Mouse (Mus musculus) adrenal gland, postnatal 4 days (tissue): Measurements from ENCODE around the gene Hoxa9. TPM values are rescaled to one million over a fixed set of nuclear protein-coding genes. Genes with fewer than 3 reads are reported as not detected.

Experiments used
- DNase-seq, 2 experiments: peaks; one replicate each; pipeline ENCODE4 v3.0.0; 2021 to 2022; ENCODE audit warnings: low spot score in 2 of 2, mixed read lengths in 2 of 2
- total RNA-seq, 2 experiments: library from RNA; stranded (reverse); gene quantifications; 2 replicates each; pipeline ENCODE4 v1.2.3; 2021

Gene Hoxa9
- total RNA-seq, 2 experiments from 2014 or later = 4.5 to 14.6 TPM

DNA sequence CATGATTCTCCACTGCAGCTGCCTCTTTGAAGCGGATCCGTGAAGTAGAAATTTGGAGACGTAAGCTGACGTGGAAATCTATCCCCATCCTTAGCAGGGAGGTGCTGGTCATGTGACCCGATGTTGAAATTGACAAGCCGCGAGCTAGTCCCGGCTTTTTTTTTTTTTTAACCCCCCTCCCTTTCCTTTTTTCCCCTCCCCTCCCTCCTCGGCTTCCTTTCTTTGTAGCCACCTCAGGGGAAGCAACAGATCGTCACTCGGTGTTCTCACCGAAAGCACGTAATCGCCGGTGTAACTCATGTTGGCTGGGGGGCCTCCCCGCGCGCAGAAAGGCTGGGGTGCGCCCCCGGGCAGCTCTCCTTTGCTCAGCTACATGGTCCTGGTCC is 14.9 kb upstream of the Hoxa9 start, which contains the start of gene Hoxa11:
TSS of gene Hoxa11 (minus strand) at position 54 of the 386 bp plus-strand sequence.
- no peak for DNase-seq

DNA sequence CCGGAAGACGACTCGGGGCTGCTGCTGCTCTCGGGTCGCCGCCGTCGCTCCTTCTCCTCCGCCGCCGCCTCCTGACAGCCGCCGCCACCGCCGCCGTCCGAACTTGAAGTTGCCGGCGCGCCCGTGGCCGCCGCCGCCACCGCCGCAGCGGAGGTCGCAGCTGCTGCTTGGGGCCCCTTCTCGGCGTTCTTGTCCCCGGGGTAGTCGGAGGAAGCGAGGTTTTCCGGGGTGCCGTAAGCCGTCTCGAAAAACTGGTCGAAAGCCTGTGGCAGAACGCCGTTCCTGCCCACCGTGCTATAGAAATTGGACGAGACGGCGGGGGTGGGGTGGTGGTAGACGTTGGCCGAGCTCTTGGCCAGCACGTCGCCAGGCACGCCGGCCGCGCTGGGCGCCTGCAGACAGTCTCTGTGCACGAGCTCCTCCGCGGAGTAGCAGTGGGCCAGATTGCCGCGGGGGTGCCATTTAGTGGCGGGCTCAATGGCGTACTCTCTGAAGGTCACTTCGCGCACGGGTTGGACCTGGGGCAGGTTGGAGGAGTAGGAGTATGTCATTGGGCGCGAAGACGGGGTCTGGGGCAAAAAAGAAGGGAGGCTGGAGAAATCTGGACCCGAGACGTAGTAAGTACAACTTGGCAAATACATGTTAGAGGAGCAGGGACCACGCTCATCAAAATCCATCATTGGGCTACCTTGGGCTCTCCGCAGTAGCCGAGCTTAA is 14.3 kb upstream of the Hoxa9 start:
- no peak for DNase-seq

DNA sequence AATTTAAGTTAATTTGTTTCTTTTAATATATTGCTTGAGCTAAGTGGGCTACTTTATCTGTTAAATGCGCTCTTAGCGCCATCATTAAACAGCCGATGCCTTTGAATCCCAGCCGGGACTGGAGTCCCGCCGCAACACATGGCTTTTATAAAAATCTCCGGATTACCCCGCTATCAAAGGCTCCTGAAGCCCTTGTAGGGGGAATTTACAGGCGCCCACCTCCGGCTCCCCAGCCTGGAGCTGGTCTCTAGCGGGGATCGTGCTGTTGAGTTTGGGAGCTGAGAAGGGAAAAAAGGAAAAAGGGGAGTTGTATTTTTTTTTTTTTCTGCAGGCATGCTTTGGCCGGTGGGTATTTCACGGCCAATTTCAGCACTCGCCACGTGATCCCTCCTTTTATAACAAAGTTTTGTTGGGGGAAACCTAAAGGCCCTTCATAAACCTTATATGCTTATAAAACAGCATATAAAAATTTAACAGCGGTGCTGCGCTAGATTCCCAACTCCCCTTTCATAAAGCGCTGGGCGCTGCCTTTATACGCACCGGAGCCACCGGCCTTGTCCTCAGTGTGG is 13.7 kb upstream of the Hoxa9 start:
- DNase-seq = no peak

DNA sequence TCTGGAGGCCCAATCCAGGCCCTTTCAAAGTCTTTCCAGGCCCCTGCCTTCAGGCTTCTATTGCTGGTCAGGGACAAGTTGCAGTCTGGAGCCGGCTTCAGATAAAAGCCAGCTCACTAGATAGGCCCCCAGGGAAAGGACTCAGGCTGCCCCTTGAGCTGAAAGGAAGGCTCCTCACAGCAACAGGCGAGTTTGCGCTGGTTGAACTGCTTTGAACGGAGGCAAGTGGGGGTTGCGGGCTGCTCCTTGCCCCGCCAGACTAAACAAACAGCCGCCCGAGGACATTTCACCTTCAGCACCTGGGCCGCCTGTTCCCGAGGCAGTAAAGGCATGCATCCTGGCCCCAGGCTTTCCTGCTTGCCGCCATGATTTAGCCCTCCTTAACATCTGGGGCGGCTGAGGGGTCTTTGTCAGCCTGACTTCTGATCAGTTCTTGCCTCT is 12.8 kb upstream of the Hoxa9 start:
- DNase-seq = no peak

DNA sequence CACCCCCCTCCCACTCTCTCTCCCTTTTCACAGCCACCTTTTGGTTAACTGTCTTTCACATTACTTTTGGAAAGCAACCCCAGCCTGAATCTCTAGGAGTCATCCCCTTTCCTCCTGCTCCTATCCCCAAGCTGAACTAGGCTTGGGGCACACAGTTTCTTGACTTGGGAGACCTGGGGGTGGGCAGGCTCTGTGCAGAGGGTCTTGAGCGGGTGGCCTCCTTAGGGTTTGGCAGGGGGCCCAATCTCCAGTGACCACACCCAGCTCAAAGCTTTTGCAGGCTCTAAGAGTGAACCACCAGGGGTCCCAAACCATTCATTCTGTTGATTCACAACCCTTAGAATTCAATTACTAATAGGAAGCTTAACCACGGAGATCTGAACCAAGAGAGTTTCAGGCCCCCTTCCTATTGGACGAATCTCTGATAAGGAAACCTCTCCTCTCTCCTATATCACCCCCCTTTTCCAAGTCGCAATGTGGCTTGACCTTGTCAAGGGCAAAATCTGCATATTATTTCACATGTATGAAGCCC is 12.0 kb upstream of the Hoxa9 start:
- DNase-seq = no peak

DNA sequence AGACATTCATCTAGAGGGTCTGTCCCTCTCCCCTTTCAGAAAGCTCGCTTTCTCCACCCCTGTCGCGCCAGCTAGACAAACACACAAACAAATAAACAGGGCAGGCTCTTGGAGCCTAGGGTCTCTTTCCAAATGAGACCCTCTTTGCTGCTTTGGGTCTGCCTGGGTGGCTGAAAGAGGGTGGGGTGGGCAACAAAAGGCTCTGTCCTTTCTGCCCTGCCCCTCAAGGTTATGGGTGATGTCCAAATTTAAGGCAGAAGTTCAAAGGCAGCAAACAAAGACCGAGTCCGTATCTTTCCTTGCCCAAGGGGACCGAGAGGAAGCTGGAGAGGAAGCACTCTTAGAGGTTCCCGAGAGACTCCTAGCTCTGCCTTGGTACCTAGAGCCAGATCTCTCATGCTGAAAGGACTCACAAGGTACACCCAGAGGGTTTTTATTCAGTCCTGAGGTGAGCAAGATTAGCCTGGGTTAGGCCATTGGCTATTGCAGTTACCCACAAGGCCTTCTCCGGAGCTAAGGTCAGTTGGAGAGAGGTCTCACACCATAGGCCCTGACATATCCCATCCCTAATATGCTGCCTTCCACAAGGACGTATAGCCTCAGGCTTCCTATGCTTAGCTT is 10.2 kb upstream of the Hoxa9 start:
- DNase-seq = no peak

DNA sequence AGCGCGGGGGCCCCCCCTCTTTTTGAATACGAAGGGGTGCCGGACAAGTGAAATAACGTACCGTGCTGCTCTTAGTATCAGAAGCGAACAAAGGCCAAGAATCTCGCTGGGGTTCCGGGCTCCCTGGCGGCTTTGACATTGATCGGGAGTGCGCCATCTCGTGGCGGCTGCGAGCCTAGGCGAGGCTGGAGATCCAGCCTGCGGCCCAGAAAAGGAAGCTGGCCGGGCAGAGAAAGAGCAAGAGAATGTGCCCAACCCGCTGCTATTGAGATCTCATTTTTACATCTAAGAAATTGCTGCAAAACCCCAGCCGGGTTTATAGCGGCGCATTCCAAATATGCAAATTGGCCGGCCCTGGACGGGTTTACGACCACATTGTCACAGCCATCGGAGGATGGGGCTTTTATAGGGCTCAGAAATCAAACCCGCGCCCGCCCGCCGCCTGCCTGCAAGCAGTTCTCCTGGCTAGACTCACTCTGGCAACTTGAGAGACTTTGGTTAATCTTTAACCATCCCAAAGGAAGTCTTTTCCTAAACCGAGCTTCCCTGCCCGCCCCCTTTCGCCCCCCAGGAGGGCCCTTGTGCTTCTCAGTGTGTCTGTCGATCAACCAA is 9.6 kb upstream of the Hoxa9 start, which contains the start of gene Hoxa10:
TSS of gene Hoxa10 (minus strand) at position 466 of the 612 bp plus-strand sequence.
- peak in 1 of 2 experiments; percentile 65 for DNase-seq

DNA sequence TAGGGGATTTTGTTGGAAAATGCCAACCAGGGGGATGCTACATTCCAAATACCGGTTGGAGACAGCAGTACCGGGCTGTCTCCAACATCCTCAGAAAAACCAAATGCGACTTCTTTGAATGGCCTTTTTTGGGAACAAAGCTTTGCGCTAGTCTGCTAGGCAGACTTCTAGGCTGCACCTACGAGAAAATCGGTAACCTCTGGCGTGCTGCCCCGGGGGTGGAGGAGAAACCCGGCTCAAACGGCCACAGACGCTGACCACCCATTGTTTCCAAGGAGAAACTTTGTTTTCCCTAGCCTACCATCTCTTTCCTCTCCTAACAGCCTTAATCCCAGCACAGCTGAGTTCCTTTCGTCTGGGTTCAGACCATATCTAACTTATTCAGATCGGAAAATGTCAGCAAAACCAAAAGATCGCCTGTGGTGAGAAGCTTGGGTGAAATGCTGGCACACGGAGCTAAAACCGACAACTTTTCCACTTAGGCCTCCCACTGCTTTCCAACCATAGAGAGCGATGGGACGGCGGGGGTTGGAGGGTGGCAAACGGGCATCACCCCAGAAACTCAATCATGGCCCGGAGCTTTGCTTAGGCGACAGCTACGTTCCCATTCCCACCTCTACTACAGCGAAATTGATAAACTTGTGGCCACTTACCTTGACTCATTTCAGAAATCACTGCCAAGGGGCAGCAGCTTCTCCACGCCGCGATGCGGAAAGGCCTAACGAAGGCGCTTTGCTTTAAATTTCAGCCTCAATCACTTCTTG is 8.9 kb upstream of the Hoxa9 start:
- DNase-seq = no peak

DNA sequence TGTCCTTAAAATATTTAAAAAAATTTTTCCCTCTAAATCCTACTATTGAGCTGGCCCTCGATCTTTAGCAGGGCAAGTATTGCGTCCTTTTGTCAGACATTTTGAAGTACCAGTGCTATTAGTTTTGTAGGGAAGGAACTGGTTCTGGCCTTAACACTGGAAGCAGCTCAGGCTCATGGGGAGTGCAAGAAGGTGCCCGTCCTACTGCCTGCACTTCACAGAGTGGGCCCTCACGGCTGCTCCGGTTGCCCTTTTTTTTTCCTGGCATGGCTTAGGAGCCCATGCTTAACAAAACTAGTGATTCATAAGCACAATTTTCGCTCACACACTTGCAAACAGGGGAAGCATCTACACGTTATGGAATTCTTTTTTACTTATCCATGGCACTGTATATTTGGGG is 8.1 kb upstream of the Hoxa9 start:
- DNase-seq = no peak

DNA sequence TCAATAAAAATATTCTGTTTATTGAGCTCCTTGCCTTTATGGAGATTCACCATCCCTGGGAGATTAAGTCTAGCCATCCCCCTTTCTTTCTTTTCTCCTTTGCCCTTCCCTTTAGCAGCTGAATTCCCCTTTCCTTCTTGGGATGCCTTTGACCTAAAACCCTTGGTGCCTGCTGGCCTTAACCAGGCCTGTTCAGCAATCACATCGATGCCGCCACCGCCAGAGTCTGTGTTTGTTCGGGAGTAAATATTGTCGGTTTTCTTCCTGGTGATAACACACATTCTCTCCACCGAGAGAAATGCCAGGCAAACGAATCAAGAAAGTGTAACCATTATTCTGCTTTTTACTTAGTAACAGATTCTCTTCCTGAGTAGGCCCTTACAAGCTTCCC is 7.3 kb upstream of the Hoxa9 start:
- no peak for DNase-seq

DNA sequence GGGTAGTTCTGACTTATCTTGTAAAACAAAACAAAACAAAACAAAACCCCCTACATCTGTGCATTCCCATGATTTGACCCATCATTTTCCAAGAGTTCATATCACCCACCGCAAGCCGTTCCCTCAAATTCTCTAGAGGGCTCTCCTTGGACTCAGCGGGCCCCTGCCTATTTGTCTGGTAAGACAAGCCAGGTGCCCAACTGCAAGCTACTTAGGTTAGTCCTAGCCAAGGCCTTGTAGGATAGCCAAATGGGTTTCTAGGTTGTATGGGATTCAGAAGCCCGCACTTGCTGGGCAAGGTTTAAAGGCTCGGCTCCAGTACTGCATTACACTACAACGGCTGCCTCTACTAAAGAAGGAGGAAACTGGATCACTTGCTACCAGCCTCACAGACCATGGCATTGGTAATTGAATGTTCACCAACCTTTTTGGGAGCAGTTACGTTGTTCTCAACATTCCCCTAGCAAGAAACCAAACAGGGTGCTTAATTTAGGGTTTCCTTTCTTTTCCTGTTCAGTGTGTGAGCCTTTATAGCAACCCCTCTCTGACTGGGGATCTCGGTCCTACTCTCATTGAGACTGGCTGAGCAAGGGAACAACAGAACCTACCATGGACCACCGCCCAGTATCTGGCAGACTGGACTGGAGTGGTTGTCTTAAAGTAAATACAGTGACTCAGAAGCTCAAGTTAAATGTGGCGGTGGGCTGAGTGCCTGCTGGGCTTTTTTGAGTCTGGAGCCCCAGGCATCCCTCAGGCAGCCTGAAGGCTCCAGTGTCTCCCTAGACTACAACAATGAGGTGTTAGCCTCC is 6.7 kb upstream of the Hoxa9 start:
- no peak for DNase-seq

DNA sequence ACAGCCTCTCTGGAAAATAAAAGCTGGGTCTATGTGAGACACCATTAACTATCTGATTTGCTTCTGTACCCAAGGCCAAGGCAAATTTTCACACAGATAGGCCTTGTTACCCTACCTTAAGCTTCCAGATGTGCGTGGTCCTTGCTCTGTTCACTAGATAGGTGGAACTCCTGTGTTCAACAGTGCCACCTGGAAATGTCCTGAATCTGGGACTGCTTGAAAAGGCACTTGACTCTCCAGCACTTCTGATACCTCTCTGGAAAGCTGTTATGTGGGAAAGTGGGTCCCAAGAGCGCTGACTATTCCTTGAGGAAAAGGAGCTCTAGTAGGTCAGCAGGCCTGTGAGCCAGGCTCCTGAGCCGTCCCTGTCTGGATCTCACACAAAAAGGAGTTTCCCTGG is 5.9 kb upstream of the Hoxa9 start:
- DNase-seq = no peak

DNA sequence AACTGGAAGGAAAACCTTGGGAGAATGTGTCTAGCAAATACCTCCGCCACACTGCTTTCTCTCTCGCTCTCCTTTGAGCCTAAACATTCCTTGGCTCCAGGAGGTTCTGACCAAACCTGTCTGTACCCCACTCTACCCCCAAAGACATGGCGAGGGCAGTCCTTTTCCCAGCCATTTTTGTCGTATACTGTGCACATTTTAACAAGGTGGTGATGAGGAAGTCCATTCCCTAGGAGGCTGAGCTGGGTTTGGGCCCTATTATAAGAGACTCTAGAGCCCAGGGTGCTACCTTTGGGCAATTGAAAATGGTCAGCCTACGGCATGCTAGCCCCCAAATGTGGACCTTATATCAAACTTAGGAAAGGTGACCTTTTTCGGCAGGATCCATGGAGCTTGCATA is 5.0 kb upstream of the Hoxa9 start:
- no peak for DNase-seq

DNA sequence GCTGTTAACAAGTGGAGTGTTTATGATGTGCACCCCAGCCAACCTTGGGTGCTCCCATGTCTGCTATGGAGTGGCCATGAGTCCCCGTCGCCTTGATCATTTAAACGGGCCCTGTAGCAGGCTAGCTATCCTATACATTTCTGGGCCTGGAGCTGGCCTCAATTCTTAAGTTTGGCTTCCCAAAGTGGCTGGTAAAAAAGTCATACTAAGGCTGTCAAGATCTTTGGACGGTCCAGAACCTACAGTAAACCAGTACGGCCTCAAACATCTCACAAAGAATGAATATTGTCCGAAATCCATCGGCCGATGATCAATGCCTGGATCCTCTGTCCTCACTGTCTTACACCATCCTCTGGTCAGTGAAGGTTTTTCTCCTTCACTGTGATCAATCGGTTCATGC is 4.4 kb upstream of the Hoxa9 start:
- DNase-seq = no peak

DNA sequence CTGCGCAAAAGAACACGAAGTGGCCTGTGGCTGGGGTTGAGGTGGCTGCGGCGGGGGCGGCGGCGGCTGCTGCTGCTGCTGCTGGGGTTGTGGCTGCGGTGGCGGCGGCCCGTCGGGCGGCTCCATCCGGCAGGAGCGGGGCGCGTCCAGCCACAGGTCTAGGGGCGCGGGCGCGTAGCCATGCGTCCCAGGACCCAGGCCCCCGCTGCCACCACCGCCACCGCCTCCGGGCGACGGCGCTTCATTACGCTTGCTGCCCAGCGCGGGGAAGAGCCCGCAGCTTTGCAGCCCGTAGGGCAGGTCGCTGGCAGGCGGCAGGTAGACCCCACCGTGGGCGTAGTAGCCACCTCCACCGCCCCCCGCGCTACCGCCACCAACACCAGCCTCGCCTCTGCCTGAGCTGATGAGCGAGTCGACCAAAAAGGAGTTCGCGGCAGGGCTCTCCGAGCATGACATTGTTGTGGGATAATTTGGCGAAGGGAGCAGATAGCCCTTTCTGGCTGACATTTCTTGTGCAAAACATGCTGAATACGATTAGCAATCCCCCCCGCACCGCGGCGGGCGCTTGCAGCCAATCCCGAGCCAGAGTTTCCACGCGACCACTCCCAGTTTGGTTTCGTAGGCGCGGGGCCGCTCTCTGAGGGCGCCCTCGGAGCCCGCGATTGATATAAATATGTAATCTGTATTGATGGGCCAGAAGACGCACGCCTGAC is 3.7 kb upstream of the Hoxa9 start:
- DNase-seq = no peak

DNA sequence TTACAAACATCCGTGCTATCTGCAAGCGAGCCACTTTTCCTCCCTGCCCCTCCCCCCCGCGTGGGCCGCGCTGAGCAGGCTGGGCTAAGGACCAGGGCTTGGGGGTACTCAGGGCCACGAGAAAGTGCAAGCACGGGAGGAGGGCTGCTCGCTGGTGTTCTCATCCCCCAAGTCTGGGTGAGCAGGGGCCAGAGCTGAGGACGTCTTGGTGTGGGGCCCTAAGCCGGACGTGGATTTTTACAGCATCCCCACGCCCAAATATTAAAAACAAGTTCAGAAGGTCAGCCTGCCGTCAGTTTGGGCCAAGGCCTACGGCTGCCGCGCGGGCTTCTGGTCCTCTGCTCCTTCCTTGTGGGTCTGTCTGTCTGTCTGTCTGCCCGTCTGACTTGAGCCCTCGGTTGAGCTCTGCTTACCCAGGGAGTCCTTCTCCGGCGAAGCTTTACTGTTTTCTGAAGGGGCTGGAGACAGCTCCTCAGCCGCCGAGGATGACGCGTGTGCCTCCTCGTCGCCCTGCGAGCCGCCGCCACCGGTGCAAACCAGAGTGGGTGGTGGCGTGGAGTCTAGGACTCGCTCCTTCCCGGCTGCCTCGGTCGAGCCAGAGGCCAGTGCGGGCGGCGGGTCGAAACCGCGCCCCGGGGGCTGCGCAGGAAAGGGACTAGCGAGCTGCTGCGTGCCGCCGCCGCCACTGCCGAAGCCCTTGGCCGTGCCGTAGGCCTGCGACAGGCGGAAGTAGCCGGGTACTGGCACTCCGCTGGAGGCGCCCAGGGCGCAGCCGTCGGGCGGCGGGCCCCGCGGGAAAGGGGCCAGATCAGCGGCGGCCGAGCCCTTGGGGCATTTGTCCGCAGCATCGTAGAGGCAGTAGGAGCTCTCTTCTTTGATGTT is 2.9 kb upstream of the Hoxa9 start:
- DNase-seq = no peak

DNA sequence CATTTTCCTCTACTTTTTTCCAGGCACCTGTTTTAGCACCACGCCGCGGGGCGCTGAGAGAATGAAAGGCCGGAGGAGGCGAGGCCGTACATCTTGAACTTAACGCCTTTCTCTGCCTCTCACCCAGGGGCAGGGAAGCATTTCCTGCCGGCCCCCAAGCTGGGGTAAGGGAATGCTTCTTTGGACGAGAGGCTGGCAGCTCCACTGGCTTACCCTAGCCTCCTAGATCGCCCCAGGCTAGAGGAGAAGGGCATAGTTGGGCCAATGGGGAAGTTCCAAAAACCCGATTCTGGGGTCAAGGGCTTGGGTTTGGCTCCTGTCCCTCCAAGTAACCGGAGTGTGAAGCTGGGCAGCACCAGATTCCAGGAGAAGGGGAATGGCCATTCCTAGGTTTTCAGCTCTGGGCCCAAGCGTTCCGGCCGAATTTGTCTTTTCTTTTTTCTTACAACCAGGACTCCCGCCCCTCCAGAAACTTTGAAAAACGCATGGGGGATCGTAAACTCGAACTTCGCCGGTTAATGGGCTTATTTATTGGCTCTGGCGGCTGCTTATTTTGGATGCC is 2.2 kb upstream of the Hoxa9 start:
- DNase-seq = no peak

DNA sequence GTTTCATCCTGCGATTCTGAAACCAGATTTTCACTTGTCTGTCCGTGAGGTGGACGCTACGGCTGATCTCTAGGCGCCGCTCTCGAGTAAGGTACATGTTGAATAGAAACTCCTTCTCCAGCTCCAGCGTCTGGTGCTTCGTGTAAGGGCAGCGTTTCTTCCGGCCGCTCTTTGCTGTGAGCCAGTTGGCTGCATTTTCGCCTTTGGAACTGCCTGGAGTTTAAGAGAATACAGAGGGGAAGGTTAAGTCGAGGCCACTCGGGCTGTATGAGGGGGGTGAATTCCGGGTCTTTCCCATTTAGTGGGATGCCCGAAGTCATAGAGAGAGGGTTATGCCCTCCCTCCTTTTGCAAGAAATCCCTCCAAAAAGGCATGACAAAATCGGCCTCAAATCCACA is 1.7 kb upstream of the Hoxa9 start:
- no peak for DNase-seq
